Mouse (Mus musculus) brain, embryonic 18.5 days (tissue): ENCODE data around the gene Zfp791.
A peak's percentile ranks its signal among the peaks of the same experiment; 100 is the strongest.
"Not testable (repeated sequence)": the region's sequence is repeated elsewhere in the genome, so short reads cannot be mapped to it uniquely, and the experiment has no call there.

ENCODE experiments used
- DNase-seq: peaks from one replicate; pipeline ENCODE4 v3.0.0-alpha.2; 2012; ENCODE audit warnings: low read depth, low spot score

The Zfp791 gene

GRCm38 (mm10) chr8:85083108-85083813 is 39.6 kb downstream of the Zfp791 start, which contains the start of gene Man2b1:
Gene Man2b1, plus strand, starts transcription at chr8:85083270.
- peak; percentile 60 for DNase-seq

DNA sequence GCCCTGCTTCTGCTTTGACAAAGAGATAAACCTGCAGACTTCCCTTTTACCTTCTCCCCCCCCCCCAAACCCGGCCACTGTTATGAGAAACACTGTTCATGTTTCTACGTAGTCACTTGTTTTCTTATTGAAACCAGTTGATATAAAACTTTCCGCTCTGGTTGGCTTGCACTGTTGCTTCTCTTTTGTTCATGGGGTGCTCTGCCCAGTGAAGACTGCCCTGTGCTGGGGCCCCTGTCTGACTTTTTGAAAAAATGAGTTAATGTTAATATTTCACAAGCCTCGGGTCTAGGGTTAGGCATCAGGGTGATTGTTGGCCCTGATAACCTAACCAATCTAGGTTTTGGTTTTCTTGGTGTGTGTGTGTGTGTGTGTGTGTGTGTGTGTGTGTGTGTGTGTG is 40.7 kb downstream of the Zfp791 start:
- not testable (repeated sequence) for DNase-seq

- no peak for DNase-seq
Observed at GRCm38 (mm10) chr8:85081216-85081555, 41.7 kb downstream of the Zfp791 start, which contains the start of gene Wdr83. Gene Wdr83, minus strand, starts transcription at chr8:85081306.

DNA sequence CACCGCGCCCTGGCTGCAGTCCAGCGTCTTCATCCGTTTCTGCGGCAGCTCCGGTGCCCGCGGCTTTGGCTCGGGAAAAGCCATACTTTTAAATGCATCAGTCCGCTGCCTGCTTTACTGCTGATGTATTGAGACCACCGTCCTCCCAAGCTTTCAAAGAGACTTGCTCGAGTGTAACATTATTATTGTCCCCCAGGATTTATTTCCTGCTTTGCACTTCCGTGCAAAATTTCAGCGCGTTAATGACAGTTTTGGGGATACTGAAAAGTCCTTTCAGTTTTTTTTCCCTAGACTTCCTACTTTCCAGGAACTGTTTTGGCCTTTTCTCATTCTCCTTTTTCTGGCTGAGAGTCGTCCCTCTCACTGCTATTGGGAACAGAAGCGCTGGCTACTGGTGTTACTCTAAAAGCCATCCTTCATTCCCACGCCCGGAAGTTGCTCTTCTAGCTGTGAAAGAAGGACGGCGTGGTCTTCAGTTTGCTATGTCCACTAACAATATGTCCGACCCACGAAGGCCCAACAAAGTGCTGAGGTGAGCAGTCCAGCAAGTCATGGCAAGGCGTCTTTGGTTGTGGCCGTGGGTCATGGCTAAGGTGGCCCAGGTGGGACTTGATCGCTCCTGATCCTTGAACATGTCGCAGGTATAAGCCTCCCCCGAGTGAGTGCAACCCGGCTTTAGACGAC is 42.2 kb downstream of the Zfp791 start, which contains the start of gene Wdr83os:
Gene Wdr83os (plus strand): TSS at position 209 of the 684 bp plus-strand sequence.
- DNase-seq = peak; percentile 60

- no peak for DNase-seq
Observed at GRCm38 (mm10) chr8:85080214-85080531, 42.7 kb downstream of the Zfp791 start.

GRCm38 (mm10) chr8:85076993-85077392 is 45.9 kb downstream of the Zfp791 start:
- peak; percentile 50 for DNase-seq

DNA sequence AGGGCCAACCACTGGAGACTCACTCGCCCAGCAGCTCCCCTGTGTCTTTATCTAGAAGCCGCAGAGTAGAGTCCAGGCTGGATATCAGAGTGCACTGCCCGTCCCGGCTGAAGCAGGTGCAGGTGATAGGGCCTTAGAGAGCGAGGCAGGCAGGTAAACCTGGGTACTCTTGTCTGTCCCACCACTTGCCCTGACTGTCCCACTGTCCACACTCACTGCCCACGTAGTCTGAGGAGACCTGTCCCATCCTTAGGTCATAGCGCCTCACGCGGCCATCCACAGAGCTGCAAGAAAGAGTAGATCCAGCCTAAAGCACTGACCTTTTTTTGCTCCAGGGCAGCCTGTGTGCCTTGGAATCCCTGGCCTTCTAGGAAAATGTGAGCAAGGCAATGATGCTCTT is 46.9 kb downstream of the Zfp791 start:
- DNase-seq = no peak

- DNase-seq = no peak
Observed at GRCm38 (mm10) chr8:85074617-85075016, 48.3 kb downstream of the Zfp791 start.

GRCm38 (mm10) chr8:85074167-85074566 is 48.7 kb downstream of the Zfp791 start:
- no peak for DNase-seq

DNA sequence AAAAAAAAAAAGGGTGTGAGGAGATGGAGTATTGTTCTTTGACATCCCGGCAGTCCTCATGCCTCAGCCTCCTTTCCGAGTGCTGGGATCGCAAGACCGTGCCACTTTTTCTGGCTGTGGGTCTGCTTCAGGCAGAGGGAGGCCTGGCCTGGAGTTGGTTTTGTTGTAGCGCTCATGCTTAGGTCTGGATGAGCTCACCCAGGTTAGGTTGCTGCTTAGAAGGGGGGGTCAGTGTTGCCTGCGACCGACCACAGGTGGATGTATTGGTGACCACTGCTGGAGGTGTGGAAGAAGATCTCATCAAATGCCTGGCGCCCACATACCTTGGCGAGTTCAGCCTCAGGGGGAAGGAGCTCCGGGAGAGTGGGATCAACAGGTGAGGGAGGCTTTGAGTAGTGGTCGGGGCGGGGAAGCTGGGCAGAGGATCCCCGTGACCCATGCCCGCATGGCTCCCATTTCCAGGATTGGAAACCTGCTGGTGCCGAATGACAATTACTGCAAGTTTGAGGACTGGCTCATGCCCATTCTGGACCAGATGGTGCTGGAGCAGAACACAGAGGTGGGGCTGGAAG is 49.8 kb downstream of the Zfp791 start:
- DNase-seq = no peak

- no peak for DNase-seq
Observed at GRCm38 (mm10) chr8:85072364-85072929, 50.4 kb downstream of the Zfp791 start.

DNA sequence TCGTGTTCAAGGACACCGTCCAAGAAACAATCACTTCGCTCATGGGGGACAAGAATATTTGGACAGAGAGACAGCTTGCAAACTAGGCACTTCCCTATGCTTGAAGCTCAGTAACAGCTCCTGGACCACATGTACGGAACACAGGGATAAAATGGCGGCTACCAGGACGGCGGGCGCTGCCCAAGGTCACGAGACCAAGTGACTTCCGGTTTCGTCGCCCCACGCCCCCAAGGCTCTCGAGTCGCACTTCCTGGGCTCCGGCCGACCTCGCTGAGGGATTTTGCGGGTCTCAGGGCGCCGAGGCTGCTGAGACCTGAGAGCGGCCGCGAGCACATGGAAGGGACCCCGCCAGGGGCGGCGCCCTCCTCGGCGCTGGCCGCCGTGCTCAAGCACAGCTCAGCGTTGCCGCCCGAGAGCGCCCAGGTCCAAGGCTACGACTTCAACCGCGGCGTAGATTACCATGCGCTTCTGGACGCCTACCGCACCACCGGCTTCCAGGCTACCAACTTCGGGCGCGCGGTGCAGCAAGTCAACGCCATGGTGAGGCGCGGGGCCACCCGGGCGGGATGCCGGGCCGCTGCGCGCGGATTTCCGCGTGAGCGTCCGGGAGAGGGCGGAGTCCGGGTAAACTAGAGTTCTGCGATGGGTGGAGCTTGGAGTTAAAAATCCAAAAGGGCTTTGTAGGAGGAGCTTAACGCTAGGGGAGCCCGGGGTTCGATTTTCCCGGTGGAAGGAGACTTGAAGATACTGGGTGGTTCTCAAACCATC is 51.2 kb downstream of the Zfp791 start, which contains the start of gene Dhps:
Gene Dhps (plus strand): TSS at position 244 of the 768 bp plus-strand sequence.
- peak; percentile 83 for DNase-seq

DNA sequence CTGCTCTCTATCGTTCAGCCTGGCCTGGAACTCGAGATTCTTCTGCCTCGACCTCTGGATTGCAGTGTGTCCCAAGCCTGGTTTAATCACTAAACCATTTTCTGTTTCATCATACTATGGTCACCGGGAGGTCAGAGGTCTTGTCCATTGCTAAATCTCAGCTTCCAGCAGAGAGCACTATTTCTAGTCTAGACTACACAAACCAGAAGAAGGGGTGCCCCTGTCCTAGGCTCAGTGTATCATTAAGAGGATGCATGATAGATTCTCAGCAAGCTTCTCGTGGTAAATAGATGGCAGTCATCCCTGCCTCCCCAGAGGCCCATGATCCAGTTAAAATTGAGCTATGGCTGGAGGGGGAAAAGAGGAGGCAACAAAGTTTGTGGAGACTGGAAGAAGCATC is 51.9 kb downstream of the Zfp791 start:
- no peak for DNase-seq

DNA sequence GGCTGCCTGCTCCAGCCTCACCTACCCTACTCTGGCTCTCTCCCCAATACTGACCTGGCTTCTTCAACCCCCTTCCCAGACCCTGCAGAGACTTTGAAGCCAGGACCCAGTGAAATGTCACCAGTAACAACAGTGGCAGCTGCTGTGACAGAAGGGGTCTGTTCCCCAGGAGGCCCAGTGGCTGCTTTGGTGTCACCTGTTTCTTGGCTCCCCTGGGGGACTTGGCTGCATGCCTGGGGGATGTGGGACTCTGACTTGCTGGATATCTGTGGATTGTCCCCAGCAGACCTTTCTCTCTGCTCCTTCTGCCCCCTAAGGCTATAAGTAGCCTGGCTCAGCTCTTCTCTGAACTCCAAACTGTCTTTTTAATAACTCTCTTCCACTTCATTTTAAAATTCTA is 54.9 kb downstream of the Zfp791 start, which contains the start of gene Gm5741:
Gene Gm5741 (minus strand): TSS at position 1 of the 400 bp plus-strand sequence.
- no peak for DNase-seq

- DNase-seq = no peak
Observed at GRCm38 (mm10) chr8:85067155-85067554, 55.7 kb downstream of the Zfp791 start.

GRCm38 (mm10) chr8:85065213-85065612 is 57.7 kb downstream of the Zfp791 start:
- no peak for DNase-seq

GRCm38 (mm10) chr8:85062603-85063002 is 60.3 kb downstream of the Zfp791 start:
- no peak for DNase-seq

GRCm38 (mm10) chr8:85059879-85060616 is 62.8 kb downstream of the Zfp791 start, which contains the start of gene Fbxw9:
Gene Fbxw9, plus strand, starts transcription at chr8:85060055.
- DNase-seq = peak; percentile 92
